Mouse (Mus musculus) ovary, postnatal 36 days (tissue): Measurements from ENCODE around the gene Ppp1r12c.

Experiments
- DNase-seq: peaks from one replicate; pipeline ENCODE4 v3.0.0; 2022; ENCODE audit warnings: low spot score, mixed read lengths

Ppp1r12c gene

DNA sequence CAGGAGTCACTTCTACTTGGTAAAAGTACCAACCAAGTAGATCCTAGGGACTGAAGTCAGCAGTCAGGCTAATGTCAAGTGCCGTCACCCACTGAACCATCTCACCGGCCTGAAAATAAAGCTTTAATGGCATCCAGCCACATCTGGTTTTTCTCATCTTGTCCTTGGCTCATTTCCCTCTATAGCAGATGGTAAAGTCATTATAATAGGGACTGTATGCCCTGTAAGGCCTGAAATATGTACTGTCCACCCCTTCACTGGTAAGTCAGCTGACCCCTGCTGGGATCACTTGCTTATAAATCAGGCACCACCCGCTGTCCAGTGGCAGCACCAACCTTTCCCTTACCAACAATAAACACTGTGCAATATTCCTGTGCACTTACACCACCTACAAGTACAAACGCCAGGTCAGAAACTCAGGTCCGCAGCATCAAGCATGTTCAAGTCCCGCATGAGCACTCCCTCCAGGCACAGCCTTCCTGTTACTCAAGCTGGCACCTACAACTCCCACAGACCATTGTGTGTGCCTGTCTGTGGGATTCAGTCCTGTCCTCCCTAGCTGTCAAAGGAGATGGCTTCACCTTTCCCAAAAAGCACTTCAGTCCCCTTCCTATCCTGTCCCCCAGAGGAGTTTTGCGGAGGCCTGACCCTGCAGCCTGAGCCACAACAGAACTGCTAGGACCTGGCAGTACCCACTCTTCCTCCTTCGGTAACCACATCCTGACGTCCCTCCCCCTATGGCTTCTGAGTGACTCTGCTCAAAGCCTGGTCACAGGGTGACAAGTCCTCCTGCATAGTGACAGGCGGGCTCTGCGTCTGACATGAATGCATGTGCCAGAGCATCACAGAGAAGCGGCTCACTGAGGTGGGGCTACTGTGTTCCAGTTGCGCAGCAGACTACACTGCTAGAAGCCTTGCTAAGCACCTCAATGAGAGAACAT, 8.9 kb downstream of the Ppp1r12c start:
- no peak for DNase-seq

DNA sequence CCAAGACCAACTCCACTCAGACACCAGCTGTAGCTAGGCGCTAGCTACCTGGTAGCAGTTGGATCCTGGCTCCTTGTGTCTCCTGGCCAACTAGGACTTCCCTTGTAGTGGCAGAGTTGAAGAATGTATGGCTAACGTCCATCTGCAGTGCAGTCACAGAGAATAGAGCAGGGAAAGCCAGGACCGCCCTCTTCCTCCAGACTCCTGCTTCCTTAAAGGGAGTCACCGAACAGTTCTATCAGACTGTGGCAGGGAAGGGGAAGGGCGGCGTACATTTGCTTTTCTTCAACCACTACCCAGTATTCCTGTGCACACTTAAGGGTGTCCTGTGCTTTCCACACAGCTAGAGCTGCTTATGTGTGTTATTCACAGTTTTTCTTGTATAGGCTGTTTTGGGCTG, 10.2 kb downstream of the Ppp1r12c start:
- no peak for DNase-seq

DNA sequence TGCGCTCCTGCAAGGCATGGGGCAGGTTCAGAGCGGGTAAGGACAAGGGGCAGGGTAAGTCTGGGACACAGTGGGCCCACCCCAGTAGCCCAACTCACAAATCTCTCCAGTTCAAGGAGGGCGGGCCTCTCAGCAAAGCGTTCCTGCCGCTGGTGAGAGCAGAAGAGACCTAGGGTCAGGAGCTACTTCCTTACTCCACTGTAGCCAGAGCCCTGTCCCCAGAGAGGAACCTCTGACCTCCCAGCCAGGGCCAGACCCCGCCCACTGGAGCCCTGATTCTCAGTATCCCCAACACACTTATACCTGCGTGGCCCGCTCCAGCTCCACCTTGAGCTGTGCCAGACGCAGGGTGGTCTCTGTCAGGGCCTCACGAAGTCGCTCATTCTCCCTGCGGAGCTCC, 19.2 kb downstream of the Ppp1r12c start:
- DNase-seq = no peak

DNA sequence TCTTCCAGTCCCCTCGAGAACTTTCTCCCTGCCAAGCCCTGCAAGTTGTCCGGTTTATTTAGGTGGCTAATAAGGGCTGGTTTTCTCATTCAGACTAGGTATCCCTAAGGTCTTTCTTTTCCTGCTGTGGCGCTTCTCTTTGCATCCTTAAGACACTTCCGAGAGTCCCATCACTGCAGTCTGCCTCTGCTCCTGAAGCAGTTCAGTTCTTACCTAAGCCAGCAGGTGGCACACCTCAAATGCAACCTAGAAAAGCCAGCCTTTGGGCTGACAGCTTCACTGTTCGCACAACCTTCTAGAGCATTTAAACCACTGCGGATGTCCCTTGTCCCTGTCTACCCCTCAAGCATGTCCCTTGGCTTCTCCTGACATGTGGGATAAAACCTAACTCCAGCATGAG, 21.8 kb downstream of the Ppp1r12c start:
- DNase-seq = no peak

DNA sequence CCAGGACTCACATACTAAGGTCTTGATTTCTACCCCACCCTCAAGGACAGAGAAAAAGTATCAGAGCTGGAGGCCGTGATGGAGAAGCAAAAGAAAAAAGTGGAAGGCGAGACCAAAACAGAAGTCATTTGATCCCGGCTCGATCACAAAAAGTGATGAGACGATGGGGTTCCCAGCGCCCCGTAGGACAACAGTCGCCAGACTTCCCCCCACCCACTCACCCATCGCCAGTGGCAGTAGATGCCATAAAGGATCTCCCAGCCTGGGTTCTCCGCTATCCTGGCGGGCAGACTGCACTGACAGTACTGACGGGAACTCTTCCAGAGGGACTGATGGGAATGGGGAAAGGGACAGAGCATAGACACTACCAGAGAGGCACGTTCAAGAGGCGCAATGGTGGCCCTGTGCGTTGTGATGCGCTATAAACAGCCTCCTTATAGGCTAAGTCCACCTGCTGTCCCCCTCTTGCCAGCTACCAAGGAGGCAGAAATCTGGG, 22.6 kb downstream of the Ppp1r12c start:
- no peak for DNase-seq

DNA sequence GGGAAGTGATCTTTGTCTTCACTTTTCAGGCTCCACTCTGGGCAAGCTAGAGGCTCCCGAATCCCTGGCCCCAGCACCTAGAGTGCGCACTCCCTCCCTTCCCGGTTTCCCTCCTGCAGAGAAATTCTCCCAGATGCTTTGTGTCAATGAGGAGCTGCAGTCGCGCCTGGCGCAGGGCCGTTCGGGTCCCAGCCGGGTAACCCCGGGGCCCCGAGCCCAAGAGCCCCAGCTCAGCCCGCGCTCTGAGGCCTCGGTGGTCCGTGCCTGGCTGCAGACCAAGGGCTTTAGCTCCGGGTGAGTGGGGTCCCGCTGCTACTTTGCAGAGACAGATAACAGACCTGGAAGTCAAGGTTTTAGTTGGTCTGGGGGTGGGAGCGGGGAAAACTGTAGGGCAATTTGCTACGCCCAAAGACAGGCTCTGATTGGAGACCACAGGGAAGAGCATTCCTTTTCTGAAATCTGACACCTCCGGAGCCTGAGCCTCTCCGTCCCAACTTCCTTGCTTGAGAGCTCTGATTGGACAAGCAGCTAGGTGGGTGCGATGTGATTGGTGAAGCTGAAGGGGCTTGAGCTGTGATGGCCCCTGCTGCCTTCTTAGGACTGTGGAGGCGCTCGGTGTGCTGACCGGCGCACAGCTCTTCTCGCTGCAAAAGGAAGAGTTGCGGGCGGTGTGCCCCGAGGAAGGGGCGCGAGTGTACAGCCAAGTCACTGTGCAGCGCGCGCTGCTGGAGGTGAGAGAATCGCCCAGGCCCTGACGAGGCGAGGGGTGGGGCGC, 23.3 kb downstream of the Ppp1r12c start:
- DNase-seq = peak; percentile 75

DNA sequence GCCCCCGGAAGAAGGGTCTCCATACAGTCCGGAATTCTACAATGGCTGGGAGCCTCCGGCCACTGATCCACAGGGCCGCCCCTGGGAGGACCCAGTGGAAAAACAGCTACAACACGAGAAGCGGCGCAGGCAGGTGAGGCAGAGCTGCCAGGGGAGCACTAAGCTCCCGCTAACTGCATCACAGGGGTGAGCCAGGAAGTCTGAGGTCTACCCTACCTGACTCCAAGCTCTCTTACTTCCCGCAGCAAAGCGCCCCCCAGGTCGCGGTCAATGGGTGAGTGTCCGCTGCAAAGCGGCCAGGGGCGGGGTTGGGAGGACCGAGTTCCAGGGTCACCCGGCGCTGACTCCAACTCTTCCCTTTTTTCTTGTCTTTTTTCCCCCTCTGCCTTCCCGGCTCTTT, 27.5 kb downstream of the Ppp1r12c start:
- DNase-seq = no peak

DNA sequence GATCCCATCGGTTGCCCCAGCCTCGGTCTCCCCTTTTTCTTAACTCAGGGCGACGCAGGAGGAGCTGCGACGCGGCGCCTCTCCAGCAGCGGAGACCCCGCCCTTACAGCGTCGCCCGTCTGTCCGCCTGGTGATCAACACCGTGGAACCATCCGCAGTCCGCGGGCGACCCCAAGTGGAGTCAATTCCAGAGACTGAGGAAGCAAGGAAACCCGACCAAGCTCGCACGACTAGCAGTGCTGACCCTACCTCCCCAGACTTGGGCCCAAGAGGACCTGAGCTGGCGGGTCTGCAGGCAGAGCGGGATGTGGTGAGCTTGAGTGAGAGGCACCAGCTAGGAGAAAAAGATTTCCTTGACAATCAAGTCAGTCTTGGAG, 30.3 kb downstream of the Ppp1r12c start:
- DNase-seq = peak; percentile 84

DNA sequence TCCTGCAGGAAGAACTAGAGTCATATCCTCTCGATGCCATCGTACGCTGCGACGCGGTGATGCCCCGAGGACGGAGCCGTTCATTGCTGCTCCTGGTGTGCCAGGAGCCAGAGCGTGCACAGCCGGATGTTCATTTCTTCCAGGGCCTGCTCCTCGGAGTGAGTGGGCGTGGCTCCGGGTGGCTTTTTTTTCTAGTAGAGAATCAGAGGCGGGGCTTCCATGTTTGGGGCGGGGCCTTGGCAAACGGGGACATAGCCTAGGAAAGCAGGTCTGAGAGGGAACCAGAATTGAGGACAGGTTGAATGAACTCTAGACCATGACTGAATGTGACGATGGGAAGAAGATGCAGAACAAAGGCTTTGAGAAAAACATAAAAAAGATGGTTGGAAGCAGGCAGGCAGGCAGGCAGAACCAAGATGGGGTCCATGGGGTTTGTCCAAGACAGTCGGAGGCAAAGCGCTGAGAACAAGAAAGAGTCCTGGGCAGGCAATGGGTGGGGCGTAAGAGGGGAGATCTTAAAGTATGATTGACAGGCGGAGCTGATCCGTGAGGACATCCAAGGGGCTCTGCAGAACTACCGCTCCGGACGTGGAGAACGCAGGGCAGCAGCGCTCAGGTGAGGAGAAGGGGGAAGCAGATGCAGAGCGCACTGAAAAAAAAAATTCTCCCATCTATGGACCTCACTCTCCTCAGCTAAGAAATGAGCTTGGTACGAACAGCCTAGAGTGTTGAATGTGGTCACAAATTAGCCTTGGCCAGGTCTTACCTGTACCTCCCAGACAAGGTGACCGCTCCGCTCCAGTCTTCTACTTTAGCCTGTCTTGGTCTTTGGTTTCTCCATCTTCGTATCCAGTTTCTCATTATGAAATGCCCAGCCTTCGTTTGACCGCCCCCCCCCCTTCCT, 31.0 kb downstream of the Ppp1r12c start:
- peak; percentile 66 for DNase-seq

DNA sequence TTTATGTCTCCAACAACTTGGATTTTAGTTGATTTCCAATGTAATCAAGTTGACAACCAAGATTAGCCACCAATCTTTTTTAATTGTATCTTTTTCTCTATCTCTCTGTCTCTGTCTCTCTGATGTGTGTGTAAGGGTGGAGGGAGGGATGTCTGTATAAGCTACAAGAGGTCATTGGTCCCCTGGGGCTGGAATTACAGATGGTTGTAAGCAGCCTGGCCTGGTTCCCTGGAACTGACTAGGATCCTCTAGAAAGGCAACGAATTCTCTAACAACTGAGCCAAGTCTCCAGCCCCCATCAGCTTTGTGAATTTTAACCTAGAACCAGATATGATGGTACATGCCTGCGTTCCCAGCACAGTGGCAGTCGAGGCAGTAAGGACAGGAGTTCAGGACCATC, 33.7 kb downstream of the Ppp1r12c start:
- DNase-seq = no peak

DNA sequence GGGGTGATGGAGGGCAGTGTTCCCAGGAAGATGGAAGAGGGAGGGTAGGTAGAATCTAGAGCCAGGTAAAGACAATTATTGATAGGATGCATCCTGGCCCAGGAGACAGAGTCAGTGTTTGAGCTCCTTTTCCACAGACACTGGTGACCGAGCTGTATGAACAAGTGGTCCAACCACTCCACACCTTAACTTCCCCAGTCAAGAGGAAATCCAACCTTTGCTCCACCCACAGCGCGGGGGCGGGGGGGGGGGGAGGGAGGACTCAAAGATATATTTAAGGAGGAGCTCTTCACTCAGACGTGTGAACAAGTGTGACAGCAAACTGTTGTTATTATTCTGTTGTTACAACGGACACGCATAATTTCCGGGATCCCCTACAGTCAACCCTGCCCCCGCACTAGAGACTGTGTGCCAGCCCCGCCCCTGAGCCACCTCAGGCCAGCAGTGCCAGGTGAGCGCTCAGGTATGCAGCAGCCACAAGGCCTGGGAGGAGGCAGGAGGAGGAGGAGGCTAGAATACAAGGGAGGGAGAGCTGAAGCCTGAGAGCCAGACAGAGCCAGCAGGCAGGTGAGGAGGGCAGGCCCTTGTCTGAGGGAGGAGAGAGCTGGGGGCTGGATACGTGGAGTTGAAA, 37.2 kb downstream of the Ppp1r12c start:
- peak; percentile 54 for DNase-seq

DNA sequence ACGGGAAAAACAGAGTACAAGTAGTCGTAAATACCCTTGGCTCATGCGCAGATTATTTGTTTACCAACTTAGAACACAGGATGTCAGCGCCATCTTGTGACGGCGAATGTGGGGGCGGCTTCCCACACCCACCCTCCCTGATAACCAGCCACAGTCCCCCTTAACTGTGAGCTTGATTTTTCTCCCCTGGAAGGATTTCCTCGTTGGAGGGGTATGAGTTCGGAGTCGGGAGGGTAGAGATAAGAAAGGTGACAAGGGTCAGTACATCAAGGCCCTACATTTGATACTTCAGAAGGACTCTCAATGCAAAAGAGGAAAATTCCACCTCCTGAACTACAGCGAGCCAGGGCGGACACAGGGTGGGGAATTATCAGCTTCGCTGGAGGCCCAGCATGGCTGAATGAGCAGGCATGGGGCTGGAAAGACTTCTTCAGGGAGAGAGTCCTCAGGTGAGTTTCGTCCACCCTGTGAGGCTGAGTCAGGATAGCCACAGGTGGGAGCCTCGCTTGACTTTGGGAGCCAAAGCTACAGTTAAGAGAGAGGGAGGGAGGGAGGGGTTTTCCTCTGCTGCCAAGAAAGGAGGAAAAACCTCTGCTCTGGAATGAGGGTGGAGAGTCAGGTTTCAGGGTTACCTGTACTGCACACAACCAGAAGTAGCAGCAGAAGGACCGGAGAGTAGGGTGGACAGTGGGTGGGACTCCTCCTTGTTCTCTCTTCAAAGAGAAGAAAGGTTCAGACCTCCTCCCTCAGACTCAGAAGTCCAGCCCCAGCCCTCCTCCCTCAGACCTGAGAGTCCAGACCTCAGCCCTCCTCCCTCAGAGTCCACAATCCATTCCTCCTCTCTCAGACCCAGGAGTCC, 40.7 kb downstream of the Ppp1r12c start, which contains the start of gene Eps8l1:
Gene Eps8l1, plus strand, starts transcription at position 99 of the 859 bp plus-strand sequence.
- no peak for DNase-seq

DNA sequence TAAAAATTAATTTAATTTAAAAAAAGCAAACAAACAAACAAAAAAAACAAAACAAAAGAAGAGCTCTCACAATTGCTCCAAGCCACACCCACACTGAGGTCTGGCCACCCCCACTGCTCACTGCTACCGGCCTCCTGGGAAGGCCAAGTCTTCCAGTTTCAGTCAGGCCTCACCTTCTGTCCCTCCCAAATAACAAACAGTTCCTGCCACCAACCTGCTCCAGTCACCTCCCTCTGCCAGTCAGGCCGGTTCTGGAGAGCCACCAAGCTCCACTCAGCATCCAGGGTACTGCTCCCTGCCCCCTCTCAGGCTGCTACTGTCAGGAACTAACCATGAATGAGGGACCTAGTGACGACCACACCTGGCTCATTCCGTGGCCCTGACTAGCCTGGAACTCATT, 48.8 kb downstream of the Ppp1r12c start:
- no peak for DNase-seq

DNA sequence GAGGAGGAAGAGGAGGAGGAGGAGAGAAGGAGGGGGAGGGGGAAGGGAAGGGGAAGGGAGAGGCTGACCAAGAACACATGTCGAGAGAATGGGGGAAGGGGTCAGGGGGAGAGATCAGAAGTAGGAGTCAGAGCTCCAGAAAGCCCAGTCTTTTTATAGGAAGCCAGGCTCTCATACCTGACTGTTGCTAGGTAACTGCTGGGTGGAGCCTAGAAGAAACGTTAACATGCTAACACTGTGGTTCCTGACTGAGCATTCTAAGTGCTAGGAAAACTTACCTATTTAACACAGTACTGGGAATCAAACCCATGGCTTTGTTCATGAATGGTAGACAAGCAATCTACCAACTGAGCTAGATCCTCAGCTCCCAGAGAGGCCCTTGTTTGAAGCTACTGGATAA, 52.3 kb downstream of the Ppp1r12c start:
- no peak for DNase-seq

DNA sequence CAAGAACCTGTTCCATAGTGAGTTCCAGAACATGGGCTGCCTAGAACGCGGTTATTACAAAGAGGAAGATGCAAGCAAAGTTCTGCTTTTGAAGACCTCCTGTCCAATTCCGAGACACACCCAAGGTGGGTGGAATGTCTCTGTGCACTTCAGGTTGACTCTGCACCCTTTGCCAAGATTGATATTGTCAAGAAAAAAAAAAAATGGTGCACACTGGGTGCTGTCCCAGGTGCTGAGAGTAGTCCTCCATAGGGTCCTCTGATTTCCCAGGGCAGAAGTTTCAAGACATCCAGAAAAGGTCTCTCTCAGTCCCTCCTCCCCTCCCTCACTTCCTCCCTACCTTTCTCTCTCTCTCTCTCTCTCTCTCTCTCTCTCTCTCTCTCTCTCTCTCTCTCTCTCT, 53.0 kb downstream of the Ppp1r12c start:
- DNase-seq = no peak

DNA sequence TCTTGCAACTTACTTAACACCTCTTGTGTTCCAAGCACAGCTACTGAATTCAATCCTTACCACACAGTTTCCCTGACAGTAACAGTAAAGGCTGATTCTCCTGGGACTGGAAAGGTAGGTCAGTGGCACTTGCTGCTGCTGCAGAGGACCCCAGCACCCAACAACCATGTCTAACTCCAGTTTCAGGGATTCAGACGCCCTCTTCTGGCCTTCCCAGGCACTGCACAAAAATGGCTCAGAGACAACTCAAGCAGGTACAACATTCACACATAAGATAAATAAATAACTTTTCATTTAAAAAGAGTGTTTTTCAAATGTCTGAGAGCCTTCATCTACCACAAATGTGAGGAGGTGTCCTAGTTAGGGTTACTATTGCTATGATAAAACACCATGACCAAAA, 54.3 kb downstream of the Ppp1r12c start:
- no peak for DNase-seq

DNA sequence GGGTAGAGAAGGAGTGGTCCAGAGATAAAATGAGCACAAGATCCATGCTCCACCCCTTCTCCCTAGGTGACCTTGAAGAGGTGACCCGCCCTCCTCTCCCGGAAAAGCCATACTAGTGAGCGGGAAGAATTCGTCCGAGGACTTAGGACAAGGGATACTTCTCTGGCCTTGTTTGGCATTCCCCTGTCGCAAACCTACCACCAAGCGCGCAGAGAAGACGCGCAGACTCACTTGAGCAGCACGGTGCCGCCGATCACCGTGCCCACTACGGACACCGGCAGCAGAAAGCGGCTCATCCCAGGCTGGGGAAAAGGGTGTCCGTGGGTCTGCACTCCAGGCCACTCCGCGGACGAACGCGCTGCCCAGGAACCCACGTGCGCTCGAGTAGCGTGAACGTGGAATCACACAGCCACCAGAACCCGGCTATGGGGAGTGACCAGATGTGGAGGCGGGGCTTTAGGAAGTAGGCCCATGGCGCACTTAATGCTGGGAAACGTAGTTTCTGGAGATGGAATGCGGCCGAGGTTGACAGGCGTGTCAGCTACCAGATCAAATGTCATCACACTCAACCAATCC, 56.2 kb downstream of the Ppp1r12c start, which contains the start of gene Rdh13:
Gene Rdh13, minus strand, starts transcription at position 434 of the 576 bp plus-strand sequence.
- DNase-seq = peak; percentile 77

DNA sequence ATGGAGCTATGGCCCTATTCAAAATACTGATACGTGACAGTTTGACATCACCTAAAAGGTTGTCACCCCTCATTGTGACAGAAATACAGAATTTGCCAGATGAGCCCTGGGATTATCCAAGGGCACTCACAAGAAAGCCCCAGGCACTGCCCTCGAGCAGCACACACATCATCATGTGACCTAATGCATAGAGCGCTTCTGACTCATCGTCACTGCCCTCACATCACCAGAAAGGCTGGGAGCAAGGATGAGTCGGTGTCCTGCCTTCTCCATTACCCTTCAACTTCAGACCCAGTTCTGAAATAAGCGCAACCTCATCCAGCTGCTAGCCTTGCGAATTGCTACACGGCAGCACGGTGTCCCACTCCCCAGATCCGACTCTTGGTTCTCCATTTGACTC, 60.9 kb downstream of the Ppp1r12c start:
- no peak for DNase-seq

DNA sequence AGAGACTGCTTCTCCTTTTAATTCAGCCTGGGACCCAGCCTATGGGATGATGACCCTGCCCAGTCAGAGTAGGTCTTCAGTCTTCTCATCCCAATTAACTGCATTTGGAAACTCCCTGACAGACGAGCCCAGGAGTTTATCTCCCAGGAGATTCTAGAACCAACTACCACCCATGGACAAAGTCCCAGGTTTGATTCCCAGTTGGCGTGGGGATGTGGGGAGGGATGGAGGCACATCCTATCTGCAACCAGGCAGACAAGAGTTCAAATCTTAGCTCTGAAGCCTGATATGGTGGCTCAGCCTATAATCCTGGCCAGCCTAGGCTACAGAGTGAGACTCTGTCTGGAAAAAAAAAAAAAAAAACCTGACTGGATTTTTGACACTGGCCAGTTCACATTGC, 63.8 kb downstream of the Ppp1r12c start:
- DNase-seq = no peak

DNA sequence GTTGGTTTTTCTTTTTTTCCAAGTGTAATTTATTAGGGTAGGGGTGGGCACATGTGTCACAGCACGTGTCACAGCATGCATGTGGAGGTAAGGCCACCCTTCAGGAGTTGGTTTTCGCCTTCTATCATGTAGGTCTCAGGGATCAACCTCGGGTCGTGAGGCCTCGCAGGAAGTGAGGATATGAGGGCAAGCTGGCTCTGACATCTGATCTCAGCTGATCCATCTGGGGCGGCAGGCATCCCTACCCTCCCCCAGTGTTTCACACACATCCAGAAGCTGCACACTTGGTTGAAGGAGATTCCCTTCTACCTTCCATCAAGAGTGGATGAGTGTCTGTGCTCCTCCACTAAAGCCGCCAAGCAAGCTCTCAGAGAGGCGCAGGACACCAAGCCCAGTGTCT, 69.5 kb downstream of the Ppp1r12c start:
- DNase-seq = no peak
